Mouse (Mus musculus): ENCODE results near the gene Gm16867.
"Not testable (repeated sequence)": the region's sequence is repeated elsewhere in the genome, so short reads cannot be mapped to it uniquely, and the experiment has no call there.

Gene Gm16867

DNA sequence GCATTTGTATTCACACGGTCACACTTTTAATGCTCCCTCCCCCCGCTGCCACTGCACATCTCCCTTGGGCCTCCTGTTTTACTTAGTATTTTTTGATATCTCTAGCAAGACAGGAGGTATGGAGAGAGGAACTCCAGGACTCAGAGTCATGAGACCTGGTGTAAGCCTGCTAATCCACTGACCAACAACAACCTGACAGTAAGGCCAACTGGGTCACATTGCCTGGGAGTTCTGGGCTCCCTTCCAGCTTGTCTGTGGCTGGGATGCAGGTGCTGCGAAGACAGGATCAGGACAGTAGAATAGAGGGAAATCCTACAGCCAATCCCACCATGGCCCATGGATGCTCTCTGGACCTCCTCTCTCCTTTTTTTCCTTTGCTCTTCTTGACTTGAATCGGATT lies 38.7 kb downstream of the Gm16867 start:
- not testable (repeated sequence) for DNase-seq

GRCm38 (mm10) chr14:69457691-69458090 lies 45.5 kb downstream of the Gm16867 start:
- DNase-seq: not testable (repeated sequence)

DNA sequence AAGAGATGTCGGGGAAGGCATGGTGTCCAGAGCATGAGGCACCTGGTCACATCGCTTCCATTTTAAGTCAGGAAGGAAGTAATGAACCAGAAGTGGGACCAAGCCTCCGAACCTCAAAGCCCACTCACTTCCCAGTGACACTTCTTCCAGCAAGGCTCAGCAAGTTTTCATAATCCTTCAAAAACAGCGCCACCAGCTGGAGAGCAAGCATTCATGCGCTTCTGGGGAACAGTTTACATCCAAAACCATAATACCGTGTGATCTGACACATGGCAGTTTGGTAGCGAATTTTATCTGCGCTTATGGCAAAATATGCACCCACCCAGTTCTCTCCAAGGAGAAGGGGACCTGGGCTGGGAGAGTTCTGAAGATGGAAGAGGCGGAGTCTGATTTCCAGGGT lies 48.5 kb downstream of the Gm16867 start:
- not testable (repeated sequence) for DNase-seq

DNA sequence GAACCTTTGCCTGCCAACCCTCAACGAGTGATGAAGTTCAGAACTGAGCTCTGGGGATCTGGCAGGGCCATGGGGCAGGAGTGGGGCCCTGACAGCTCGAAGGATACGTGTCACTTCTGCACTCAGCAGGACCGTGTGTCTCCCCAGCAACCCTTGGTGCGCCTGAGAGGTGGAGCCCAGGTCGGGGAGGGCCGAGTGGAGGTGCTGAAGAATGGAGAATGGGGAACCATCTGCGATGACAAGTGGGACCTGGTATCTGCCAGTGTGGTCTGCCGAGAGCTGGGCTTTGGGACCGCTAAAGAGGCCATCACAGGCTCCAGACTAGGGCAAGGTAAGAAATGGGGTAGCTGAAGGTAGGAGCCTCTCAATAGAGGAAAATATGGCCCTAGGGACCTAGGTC lies 54.3 kb downstream of the Gm16867 start:
- not testable (repeated sequence) for DNase-seq

DNA sequence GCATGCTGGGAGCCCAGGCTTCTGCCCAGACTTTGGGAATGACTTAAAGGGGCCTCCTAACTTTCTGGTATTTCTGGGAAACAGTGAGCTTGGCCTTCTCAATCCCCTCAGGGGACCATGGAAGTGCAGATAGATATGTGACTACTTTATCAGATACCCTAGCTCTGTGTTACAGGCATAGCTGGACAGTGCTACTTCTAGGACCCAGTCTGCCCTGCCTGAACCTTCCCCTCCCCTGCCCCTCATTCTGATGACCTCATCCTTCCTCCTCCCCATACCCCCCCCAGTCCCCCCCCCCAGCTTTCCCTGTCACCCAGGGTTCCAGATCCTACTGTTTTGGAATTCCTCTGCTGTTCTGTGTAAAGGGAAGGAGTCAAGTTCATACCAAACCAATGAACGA lies 56.2 kb downstream of the Gm16867 start:
- DNase-seq: not testable (repeated sequence)

DNA sequence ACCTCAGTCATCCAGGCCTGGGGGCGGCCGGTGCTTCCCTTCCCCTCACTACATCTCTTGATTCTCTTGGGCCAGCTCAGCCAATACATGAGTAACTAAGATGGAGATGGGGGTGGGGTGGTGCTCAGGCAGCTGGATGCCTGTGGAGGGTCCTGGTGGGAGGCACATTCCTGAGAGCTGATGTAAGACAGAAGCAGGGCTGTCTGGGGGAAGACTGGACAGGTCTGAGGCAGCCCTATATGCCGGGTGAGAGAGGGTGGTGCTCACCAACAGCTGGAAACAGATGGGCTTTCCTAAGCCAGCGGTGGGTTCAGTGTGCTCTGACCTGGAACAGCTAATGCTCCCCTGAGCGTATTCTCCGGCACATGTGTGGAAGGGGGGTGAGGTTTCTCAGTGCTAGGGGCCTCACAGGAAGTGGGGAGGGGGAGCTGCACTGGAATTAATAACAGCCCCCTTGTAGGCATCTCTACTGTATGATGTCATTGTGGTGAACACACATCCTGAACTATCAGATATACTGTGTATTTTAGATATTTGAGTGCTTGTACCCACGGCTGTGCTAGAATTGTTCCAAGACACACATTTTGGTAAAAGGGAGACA lies 60.0 kb downstream of the Gm16867 start:
- not testable (repeated sequence) for DNase-seq

DNA sequence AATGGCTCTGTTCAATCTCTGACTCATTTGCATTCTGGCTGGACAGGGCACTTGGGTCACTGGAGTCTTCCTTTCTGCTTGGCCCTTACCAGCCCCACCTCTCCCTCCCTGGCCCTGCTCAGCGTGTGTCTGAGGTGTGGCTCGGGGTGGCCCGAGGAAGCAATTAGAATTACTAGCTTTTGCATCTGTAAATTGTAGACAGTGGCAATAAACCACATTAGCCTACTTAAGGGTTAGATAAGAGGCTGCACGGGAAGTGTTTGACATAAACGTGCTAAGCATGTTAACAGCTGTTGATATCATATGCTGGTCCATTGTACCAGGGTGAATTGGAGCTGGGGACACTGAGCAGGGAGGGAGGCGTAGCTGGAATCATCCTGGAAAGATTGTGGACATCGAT lies 62.2 kb downstream of the Gm16867 start:
- not testable (repeated sequence) for DNase-seq

DNA sequence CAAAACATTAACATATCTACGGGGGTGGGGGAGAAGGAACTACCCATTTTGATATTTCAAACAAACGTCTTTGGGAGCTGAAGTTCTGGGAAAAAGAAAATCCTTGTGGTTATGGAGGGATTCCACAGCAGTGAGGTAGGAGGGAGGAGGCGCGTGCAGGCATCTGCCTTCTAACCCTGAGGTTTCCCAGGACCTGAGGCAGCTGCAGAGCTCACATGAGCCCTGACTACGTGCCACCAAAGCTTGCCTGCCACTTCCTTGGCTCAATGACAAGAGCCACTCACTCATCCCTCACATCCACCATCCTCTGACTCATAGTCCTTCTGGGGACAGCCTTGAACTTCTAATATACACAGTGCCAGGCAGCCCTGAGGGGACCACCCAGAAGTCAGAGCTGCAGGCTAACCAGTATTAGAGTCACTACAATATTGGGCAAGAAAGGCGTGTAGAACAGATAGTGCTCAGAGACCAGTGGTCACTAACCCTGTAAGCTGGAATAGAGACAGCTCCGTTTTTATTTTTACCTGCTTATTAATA lies 64.4 kb downstream of the Gm16867 start:
- DNase-seq: not testable (repeated sequence)

GRCm38 (mm10) chr14:69421003-69421402 lies 82.2 kb downstream of the Gm16867 start:
- DNase-seq: not testable (repeated sequence)

DNA sequence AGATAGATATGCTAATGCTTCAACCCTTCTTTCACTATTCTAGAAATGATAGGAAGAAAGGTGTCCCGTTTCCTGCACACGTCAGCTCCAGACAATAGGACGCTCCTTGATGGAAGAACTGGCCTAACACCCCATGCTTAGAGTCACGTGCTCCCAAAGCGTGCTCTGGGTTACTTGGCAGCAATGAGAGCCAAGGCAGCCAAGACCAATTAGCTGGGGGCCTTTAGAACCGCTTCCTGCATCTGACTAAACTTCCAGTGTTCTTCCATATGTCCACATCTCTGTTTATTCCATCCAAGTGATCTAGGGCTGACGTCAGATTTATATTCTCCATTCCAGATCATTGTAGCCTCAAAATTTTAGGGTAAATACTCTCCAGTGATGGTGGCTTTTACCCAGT lies 85.6 kb downstream of the Gm16867 start:
- DNase-seq: not testable (repeated sequence)
